Mouse (Mus musculus): ENCODE results near the gene Camk1d. TPM values are rescaled to one million over a fixed set of nuclear protein-coding genes. Genes with fewer than 3 reads are reported as not detected.

Gene Camk1d
- total and polyA plus RNA-seq, 3 experiments: 4.6 to 12.4 (median 4.8) TPM

DNA sequence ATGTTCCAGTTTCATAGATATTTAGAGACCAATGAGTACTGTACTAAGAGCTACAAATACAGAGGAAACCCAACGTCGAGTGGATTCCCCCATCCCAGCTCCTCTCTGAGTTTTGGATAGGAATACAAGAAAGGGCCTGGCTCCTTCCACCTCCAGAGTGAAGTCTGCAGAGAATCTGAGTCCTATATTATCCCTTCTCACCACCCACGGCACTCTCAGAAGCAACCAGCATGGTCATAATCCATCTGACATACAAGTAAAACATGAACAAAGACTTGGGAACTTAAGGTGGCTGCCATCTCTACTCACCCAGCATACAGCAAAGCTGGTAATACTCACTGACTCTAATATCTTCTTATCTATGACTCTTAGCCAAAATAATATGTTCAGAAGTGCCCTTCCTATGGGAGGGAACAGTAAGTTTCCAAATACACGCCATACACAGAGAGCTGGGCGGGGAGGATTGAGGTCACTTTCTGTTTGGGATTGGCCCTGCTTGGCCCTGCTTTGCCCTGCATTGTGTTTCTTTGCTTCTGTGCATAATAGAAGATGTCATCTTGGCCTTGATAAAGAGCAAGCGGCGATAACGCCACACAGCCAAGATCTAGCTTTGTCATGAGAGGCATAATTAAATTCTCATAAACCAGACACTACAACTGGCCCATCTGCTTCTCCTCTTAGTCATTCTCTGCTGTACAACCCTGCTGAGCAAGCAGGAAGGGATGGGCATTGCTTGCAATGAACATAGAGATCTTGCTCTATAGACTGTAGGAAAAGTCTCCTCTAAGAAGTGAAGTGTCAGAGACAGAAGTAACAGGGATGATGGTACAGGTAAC is 118.7 kb downstream of the Camk1d start:
- DNase-seq (ENCODE audit: extremely low read depth): no peak
- Histone ChIP-seq H3K4me1 (ENCODE audit: control insufficient read depth in 1 of 2, insufficient read depth in 2 of 2) (peaks cover 26 to 91% of the 10 kb centered on the region in 2 experiments), H3K9ac (ENCODE audit: insufficient read depth, low read depth) (no peak overlapping the region), H3K79me2 (replicated peaks; ENCODE audit: control insufficient read depth, extremely low read depth, insufficient read depth, poor library complexity, severe bottlenecking) (no peaks in the 10 kb centered on the region), H3K4me3 (replicated peaks in 1 of 3; ENCODE audit: low read depth in 2 of 3, low read length in 2 of 3, poor library complexity in 1 of 3) (no peak overlapping the region), H3K9me3 (replicated peaks; ENCODE audit: low read length) (no peaks in the 10 kb centered on the region), H3K27me3 (replicated peaks) (no peaks in the 10 kb centered on the region), H3K36me3 (replicated peaks in 1 of 2; ENCODE audit: control insufficient read depth in 1 of 2, insufficient read depth in 1 of 2, low read length in 1 of 2) (peaks cover 0 to 5% of the 10 kb centered on the region in 2 experiments), H3K4me2 (ENCODE audit: insufficient read depth, low read depth, poor library complexity, severe bottlenecking) (no peak overlapping the region), H3K27ac (ENCODE audit: insufficient read depth, low read depth) (no peak overlapping the region)
- in situ Hi-C loops (cut with MboI; ENCODE audit: low pct_ligation_motif_present, low pct_unique_long_range_greater_than_20kb, low sequenced_read_pairs) (no loop called here), dilution Hi-C loops (cut with MboI; ENCODE audit: extremely low pct_ligation_motif_present, extremely low pct_unique_long_range_greater_than_20kb, low sequenced_read_pairs) (no loop called here)
- no peak for TF ChIP-seq CHD2 (IDR thresholded peaks at IDR 0.05; ENCODE audit: low read length)

DNA sequence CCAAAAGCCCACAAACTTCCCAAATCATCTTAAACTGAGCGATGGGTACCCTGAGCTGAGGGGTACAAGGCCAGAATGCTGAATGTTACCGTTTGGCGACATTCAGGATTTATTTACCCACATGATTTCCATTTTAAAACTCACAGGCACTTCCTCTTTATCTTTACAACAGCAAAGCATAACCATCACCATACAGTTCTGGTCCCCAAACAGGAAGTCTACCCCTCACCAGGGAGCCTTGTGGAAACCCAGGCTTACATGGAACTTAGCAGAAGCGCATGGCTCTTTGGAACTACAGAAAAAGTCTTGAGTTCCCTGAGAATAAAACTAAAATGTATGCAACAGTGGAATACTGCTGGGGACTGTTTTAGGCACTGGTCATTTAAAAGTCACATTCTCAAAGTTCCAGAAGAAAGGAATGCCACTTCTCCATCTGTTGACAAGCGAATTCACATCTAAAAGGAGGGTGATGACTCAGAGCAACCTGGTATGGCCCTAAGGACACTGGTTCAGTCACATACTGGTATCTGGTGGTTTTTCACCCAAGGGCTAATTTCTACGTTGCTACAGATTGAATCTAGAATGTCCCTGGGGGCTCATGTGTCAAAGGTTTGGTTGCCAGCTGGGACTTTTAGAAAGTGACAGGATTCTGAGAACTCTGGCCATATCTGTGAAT is 121.7 kb downstream of the Camk1d start:
- peak; percentile 60 for DNase-seq (ENCODE audit: extremely low read depth)
- no peak overlapping the region for H3K9ac ChIP-seq (ENCODE audit: insufficient read depth, low read depth)
- H3K4me3 ChIP-seq (replicated peaks in 1 of 3; ENCODE audit: low read depth in 2 of 3, low read length in 2 of 3, poor library complexity in 1 of 3): no peak overlapping the region
- H3K27ac ChIP-seq (ENCODE audit: insufficient read depth, low read depth): no peak overlapping the region
- H3K27me3 ChIP-seq (replicated peaks): no peaks in the 10 kb centered on the region
- dilution Hi-C loops (cut with MboI; ENCODE audit: extremely low pct_ligation_motif_present, extremely low pct_unique_long_range_greater_than_20kb, low sequenced_read_pairs) (no loop called here), in situ Hi-C loops (cut with MboI; ENCODE audit: low pct_ligation_motif_present, low pct_unique_long_range_greater_than_20kb, low sequenced_read_pairs) (no loop called here)
- peaks cover 30 to 90% of the 10 kb centered on the region in 2 experiments for H3K4me1 ChIP-seq (ENCODE audit: control insufficient read depth in 1 of 2, insufficient read depth in 2 of 2)
- TF ChIP-seq UBTF (IDR thresholded peaks at IDR 0.05; ENCODE audit: low read depth, low read length) (no peak), BHLHE40 (IDR thresholded peaks at IDR 0.05; ENCODE audit: low read depth, low read length) (no peak), ETS1 (conservative IDR thresholded peaks at IDR 0.05; ENCODE audit: low read depth, low read length) (peak; percentile 28; the same call in 1 of the 2 replicates), MAX (IDR thresholded peaks at IDR 0.05; ENCODE audit: low read length) (no peak), ELF1 (IDR thresholded peaks at IDR 0.05; ENCODE audit: low read depth, low read length) (0 out of 2 replicates have a peak, but pooled peaks have one; percentile 9), TBP (conservative IDR thresholded peaks at IDR 0.05; ENCODE audit: low read depth, low read length) (no peak)
- H3K4me2 ChIP-seq (ENCODE audit: insufficient read depth, low read depth, poor library complexity, severe bottlenecking): no peak overlapping the region
- H3K79me2 ChIP-seq (replicated peaks; ENCODE audit: control insufficient read depth, extremely low read depth, insufficient read depth, poor library complexity, severe bottlenecking): no peaks in the 10 kb centered on the region
- H3K36me3 ChIP-seq (replicated peaks in 1 of 2; ENCODE audit: control insufficient read depth in 1 of 2, insufficient read depth in 1 of 2, low read length in 1 of 2): peaks cover 0 to 3% of the 10 kb centered on the region in 2 experiments
- H3K9me3 ChIP-seq (replicated peaks; ENCODE audit: low read length): no peaks in the 10 kb centered on the region

DNA sequence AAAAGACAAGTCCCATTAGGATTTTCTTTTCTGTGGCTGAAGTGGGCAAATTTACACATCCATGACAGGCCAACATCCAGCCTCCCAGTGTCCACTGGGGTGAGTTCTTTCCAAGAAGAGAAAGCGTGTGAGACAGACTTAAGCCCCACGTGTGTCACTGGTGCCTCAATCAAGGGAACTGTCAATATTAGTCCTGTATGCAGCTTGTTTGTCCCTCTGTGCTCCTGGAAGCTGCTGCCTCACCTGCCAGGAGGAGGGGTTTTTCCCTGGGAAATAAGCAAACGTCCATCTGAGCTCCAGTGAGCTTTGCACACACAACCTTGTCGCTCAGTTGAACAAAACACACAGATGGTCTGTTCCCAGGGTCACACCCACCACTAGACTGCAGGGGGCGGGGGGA is 124.2 kb downstream of the Camk1d start:
- Histone ChIP-seq H3K79me2 (replicated peaks; ENCODE audit: control insufficient read depth, extremely low read depth, insufficient read depth, poor library complexity, severe bottlenecking) (no peaks in the 10 kb centered on the region; the same call in 1 of the 2 replicates), H3K27ac (ENCODE audit: insufficient read depth, low read depth) (no peak overlapping the region), H3K4me1 (ENCODE audit: control insufficient read depth in 1 of 2, insufficient read depth in 2 of 2) (peaks cover 30 to 79% of the 10 kb centered on the region in 2 experiments), H3K9ac (ENCODE audit: insufficient read depth, low read depth) (no peak overlapping the region), H3K4me2 (ENCODE audit: insufficient read depth, low read depth, poor library complexity, severe bottlenecking) (no peak overlapping the region), H3K36me3 (replicated peaks in 1 of 2; ENCODE audit: control insufficient read depth in 1 of 2, insufficient read depth in 1 of 2, low read length in 1 of 2) (peaks cover 0 to 2% of the 10 kb centered on the region in 2 experiments), H3K27me3 (replicated peaks) (no peaks in the 10 kb centered on the region), H3K9me3 (replicated peaks; ENCODE audit: low read length) (no peaks in the 10 kb centered on the region), H3K4me3 (replicated peaks in 1 of 3; ENCODE audit: low read depth in 2 of 3, low read length in 2 of 3, poor library complexity in 1 of 3) (no peak overlapping the region)
- no peak for DNase-seq (ENCODE audit: extremely low read depth)
- TF ChIP-seq MXI1 (IDR thresholded peaks at IDR 0.05; ENCODE audit: low read depth, low read length) (no peak), MAX (IDR thresholded peaks at IDR 0.05; ENCODE audit: low read length) (no peak), SMC3 (IDR thresholded peaks at IDR 0.05; ENCODE audit: low read depth, low read length) (no peak), MAZ (IDR thresholded peaks at IDR 0.05; ENCODE audit: low read depth, low read length) (no peak), ELF1 (IDR thresholded peaks at IDR 0.05; ENCODE audit: low read depth, low read length) (no peak), MAFK (IDR thresholded peaks at IDR 0.05; ENCODE audit: insufficient replicate concordance, low read length) (no peak), HCFC1 (IDR thresholded peaks at IDR 0.05; ENCODE audit: low read depth, low read length) (no peak), UBTF (IDR thresholded peaks at IDR 0.05; ENCODE audit: low read depth, low read length) (no peak), RAD21 (IDR thresholded peaks at IDR 0.05; ENCODE audit: low read depth, low read length) (no peak), ZMIZ1 (IDR thresholded peaks at IDR 0.05; ENCODE audit: low read depth, low read length) (no peak)
- in situ Hi-C loops (cut with MboI; ENCODE audit: low pct_ligation_motif_present, low pct_unique_long_range_greater_than_20kb, low sequenced_read_pairs): no loop called here
- dilution Hi-C loops (cut with MboI; ENCODE audit: extremely low pct_ligation_motif_present, extremely low pct_unique_long_range_greater_than_20kb, low sequenced_read_pairs): no loop called here
